Mouse (Mus musculus) ovary, adult 10 weeks (tissue): ENCODE measurements around the gene Lrpap1. TPM values are rescaled to one million over a fixed set of nuclear protein-coding genes. Genes with fewer than 3 reads are reported as not detected.

Experiments used
- polyA plus RNA-seq: library from polyadenylated mRNA; stranded (reverse); fragments of 350-450 nt; fragmentation: Illumina TruSeq; extraction: RNeasy Lipid Tissue Mini Kit (QIAGEN cat#74804); gene quantifications from one replicate; pipeline ENCODE4 v1.2.3, GENCODE M21; 2014

Lrpap1 gene
- 16.9 TPM for polyA plus RNA-seq

DNA sequence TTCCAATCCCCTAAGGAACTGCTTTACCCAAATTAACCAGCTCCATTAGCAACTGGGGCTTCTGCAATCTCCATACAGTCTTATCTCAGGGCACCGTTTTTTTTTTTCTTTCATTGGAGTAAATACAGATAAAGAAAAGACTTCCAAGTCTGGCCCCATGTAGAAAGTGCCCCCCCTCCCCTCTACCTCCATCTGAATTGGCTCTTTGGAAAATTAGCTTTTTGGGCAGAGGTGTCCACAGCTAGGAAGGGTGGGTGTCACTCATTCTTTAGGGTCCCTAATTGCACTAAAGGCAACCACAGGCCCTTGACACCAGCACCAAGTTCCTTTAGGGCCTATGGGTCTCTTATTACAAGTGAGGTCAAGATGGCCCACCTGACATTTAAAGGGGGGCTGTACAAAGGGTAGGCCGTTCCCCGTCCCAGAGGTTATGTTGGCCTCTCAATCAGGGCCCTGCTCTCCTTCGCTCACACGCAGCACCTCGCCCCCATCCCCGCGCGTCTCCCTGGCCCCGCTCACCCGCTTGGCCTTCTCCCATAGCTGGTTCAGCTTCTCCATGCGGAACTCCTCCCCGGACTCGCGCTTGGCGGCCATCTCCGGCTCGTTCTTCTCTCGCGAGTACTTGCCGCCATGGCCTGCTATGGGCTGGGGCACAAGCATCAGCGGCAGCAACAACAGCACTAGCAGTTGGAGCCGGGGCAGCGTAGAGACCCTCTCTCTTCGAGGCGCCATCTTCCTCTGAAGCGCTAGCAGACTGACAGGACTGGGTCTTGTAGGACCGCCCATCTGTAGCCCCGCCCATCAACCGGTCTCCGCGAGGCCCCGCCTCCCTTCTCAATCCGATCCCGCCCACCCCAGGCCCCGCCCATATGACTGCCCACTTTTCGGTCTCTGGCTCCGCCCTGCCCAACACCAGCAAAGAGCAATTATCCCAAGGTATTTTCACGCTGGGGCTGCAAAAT is at the start of gene Lrpap1:
TSS of gene Lrpap1 (minus strand) at position 807 of the 962 bp plus-strand sequence.

DNA sequence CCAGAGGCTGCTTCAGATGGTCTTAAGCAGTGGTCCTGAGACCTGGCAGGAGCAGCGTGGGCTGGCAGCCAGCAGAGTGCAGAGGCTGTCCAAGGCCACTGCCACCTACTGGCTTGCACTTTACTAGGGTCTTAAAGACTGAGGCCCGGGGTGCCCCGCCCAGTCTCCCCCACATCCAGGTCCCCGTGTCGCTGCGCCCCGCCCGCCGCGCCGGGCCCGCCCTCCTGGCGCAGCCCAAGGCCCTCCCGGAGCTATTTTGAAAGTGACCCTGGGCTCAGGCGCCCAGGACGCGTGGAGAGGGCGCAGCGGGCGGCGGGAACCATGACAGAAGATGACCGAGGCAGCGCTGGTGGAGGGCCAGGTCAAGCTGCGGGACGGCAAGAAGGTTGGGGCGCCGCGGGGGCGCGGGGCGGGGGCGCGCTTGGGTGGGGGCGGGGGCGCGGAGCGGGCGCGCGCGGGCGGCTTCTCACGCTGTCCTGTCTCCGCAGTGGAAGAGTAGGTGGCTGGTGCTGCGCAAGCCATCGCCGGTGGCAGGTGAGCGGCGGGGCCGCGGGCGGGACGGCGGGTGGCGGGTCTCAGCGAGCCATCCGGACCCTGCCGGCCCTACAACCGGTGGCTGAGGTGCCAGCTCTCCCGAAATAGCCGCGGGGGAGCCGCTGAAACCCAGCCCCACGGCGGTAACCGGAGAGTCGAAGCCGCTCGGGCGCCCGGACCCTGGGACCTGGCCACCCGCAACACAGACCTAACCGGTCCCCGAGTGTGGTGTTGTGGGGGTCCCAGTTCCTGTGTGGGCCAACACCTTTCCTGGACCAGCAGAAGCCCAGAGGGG is 48.7 kb downstream of the Lrpap1 start, which contains the start of gene Dok7:
TSS of gene Dok7 (plus strand) at position 163 of the 829 bp plus-strand sequence.

Other genes starting within 250 kb of the Lrpap1 start
- gene Msantd1, start 197.8 kb downstream of the Lrpap1 start, polyA plus RNA-seq = not detected
- 38.9 TPM for gene Rgs12, start 156.3 kb downstream of the Lrpap1 start, polyA plus RNA-seq
- gene Hgfac, start 64.3 kb downstream of the Lrpap1 start, polyA plus RNA-seq = not detected
- not detected for gene Dok7, start 49.0 kb downstream of the Lrpap1 start, polyA plus RNA-seq
- not detected for gene Adra2c, start 172.6 kb upstream of the Lrpap1 start, polyA plus RNA-seq